Comparison of ENCODE assay signal across 25 mouse cellular contexts in genomic region chr17:56888050-56888449, GRCm38 (mm10). TPM values are rescaled to one million over a fixed set of nuclear protein-coding genes. Genes with fewer than 3 reads are reported as not detected.
DNase-seq lines count a peak whose midpoint lies in the region; ATAC-seq and TF ChIP-seq lines count a peak whose summit lies in the region.
"Had no signal": no experiment of that assay in that cellular context is flagged by ENCODE, and none has a peak within 500 bp of the region (broad histone marks: within the 10 kb centered on the region; RNA-seq: fewer than 3 reads in every experiment).

No protein-coding gene starts in this region.

- no peaks in the 10 kb centered on the region for H3K27me3 ChIP-seq in heart, postnatal 0 days (ENCODE audit: control insufficient read depth, insufficient read depth, low read length)
- H3K27me3 ChIP-seq in liver, postnatal 0 days (ENCODE audit: insufficient read depth, low read length) = no peaks in the 10 kb centered on the region
- H3K27me3 ChIP-seq in forebrain, embryonic 10.5 days (ENCODE audit: poor library complexity, severe bottlenecking) = no peaks in the 10 kb centered on the region
- H3K27me3 ChIP-seq: midbrain, embryonic 12.5 days had no signal

- no peak overlapping the region for H3K27ac ChIP-seq in heart, postnatal 0 days (ENCODE audit: low read depth)
- no peak overlapping the region for H3K27ac ChIP-seq in liver, postnatal 0 days (ENCODE audit: low read depth)
- no peak overlapping the region for H3K27ac ChIP-seq in forebrain, embryonic 10.5 days
- H3K27ac ChIP-seq: heart, embryonic 10.5 days; limb, embryonic 10.5 days; macrophage; midbrain, embryonic 12.5 days had no signal

- no peaks in the 10 kb centered on the region; the same call in 1 of the 2 replicates for H3K9me3 ChIP-seq in heart, postnatal 0 days (replicated peaks; ENCODE audit: control insufficient read depth, low read length)
- no peaks in the 10 kb centered on the region for H3K9me3 ChIP-seq in liver, postnatal 0 days (ENCODE audit: low read length)
- H3K9me3 ChIP-seq in forebrain, embryonic 10.5 days = peaks cover 10% of the 10 kb centered on the region
- H3K9me3 ChIP-seq: limb, embryonic 10.5 days had no signal

- H3K9ac ChIP-seq in heart, postnatal 0 days (replicated peaks; ENCODE audit: low read depth, low read length) = no peak overlapping the region
- H3K9ac ChIP-seq in liver, postnatal 0 days (replicated peaks) = no peak overlapping the region
- H3K9ac ChIP-seq: midbrain, embryonic 12.5 days had no signal

- peaks cover 6% of the 10 kb centered on the region for H3K4me1 ChIP-seq in heart, postnatal 0 days (ENCODE audit: control insufficient read depth, insufficient read depth)
- peaks cover 15% of the 10 kb centered on the region for H3K4me1 ChIP-seq in liver, postnatal 0 days (ENCODE audit: insufficient read depth)
- no peaks in the 10 kb centered on the region; the same call in 1 of the 2 replicates for H3K4me1 ChIP-seq in forebrain, embryonic 10.5 days
- H3K4me1 ChIP-seq: limb, embryonic 10.5 days; midbrain, embryonic 12.5 days had no signal

- DNase-seq in heart, postnatal 0 days (ENCODE audit: low spot score) = no peak
- no peak for DNase-seq in heart, postnatal 36 days
- DNase-seq in liver, postnatal 0 days = no peak
- DNase-seq in liver = no peak
- peak; percentile 78 for DNase-seq in ES-CJ7 (ENCODE audit: low read depth, low spot score)
- DNase-seq in induced T-regulatory cell, adult 2 months (ENCODE audit: low read depth) = peak; percentile 32
- DNase-seq in forebrain, embryonic 10.5 days (ENCODE audit: extremely low spot score, low spot score) = no peak
- DNase-seq: adrenal gland, adult 8-10 months; cerebellum, adult 18-20 months; cerebellum, postnatal 36 days; gastrocnemius, postnatal 25 days; kidney, adult 9 months; thymus, postnatal 4 days had no signal

- no peak for TF ChIP-seq EP300 in heart, postnatal 0 days (IDR thresholded peaks at IDR 0.05; ENCODE audit: low read depth)
- TF ChIP-seq EP300 in liver, postnatal 0 days (IDR thresholded peaks at IDR 0.05; ENCODE audit: low read depth) = no peak

- intact Hi-C loops in heart, postnatal 36 days (cut with DNase I) = no loop called here

- TF ChIP-seq CTCF in heart, postnatal 0 days (IDR thresholded peaks at IDR 0.05; ENCODE audit: low read depth) = peak; percentile 11; the same call in 1 of the 2 replicates
- TF ChIP-seq CTCF in liver, postnatal 0 days (IDR thresholded peaks at IDR 0.05; ENCODE audit: low read depth) = peak; percentile 40

- peaks cover 11% of the 10 kb centered on the region for H3K36me3 ChIP-seq in heart, postnatal 0 days (replicated peaks; ENCODE audit: control insufficient read depth, insufficient read depth, low read length)
- peaks cover 11% of the 10 kb centered on the region for H3K36me3 ChIP-seq in liver, postnatal 0 days (replicated peaks; ENCODE audit: insufficient read depth, low read length)
- H3K36me3 ChIP-seq in forebrain, embryonic 10.5 days (replicated peaks) = peaks cover 54% of the 10 kb centered on the region

- no peak for ATAC-seq in heart, postnatal 0 days (ENCODE audit: insufficient read depth, low read depth)
- no peak for ATAC-seq in liver, postnatal 0 days
- ATAC-seq: hindbrain, embryonic 16.5 days had no signal

- no peak overlapping the region for H3K4me3 ChIP-seq in heart, postnatal 0 days (ENCODE audit: low read depth, low read length)
- no peak overlapping the region for H3K4me3 ChIP-seq in liver, postnatal 0 days (ENCODE audit: low read depth, low read length)
- no peak overlapping the region for H3K4me3 ChIP-seq in forebrain, embryonic 10.5 days
- H3K4me3 ChIP-seq: heart, embryonic 10.5 days; limb, embryonic 10.5 days; midbrain, embryonic 12.5 days had no signal

- no peak overlapping the region for H3K4me2 ChIP-seq in heart, postnatal 0 days (ENCODE audit: low read depth, low read length)
- no peak overlapping the region for H3K4me2 ChIP-seq in liver, postnatal 0 days (ENCODE audit: low read depth, low read length)
- H3K4me2 ChIP-seq: midbrain, embryonic 12.5 days had no signal

- whole genome bisulfite sequencing in heart, postnatal 0 days = 85% methylated on average over 2 of the region's 3 CpGs
- WGBS in liver, postnatal 0 days (ENCODE audit: insufficient replicate concordance) = 72% methylated on average over 2 of the region's 3 CpGs
- 93% methylated on average over 2 of the region's 3 CpGs for WGBS in forebrain, embryonic 10.5 days

RNA-seq across cellular contexts. Expression of gene 1700061G19Rik, which starts 12.8 kb away (rescaled TPM):
- not detected in 2 replicates for total RNA-seq in heart, postnatal 0 days (2014; rRNA removed; ENCODE audit: low replicate concordance)
- polyA plus RNA-seq in heart, postnatal 0 days (2015; fragmentation: Nextera tagmentation; extraction: Ambion mirVana) = 0.36 TPM in 2 replicates
- not detected for total RNA-seq in heart, postnatal 36 days (2021)
- 0.04 TPM in 1 of 2 replicates, not detected in the other for polyA plus RNA-seq in liver, postnatal 0 days (2015; fragmentation: Nextera tagmentation; extraction: Ambion mirVana)
- 0.26 and 0.46 TPM in 2 replicates for polyA plus RNA-seq in forebrain, embryonic 10.5 days (2016; fragmentation: Nextera tagmentation; extraction: Ambion mirVana)
- total RNA-seq: gastrocnemius, postnatal 25 days; heart, postnatal 25 days had no signal
- polyA plus RNA-seq: macrophage had no signal

RNA-seq across cellular contexts. Expression of gene Acsbg2, which starts 13.8 kb away (rescaled TPM):
- total RNA-seq in heart, postnatal 0 days (2014; rRNA removed; ENCODE audit: low replicate concordance) = not detected in 2 replicates
- polyA plus RNA-seq in heart, postnatal 0 days (2015; fragmentation: Nextera tagmentation; extraction: Ambion mirVana) = 0.04 TPM in 1 of 2 replicates, not detected in the other
- not detected for total RNA-seq in heart, postnatal 36 days (2021)
- polyA plus RNA-seq in liver, postnatal 0 days (2015; fragmentation: Nextera tagmentation; extraction: Ambion mirVana) = not detected in 2 replicates
- polyA plus RNA-seq in forebrain, embryonic 10.5 days (2016; fragmentation: Nextera tagmentation; extraction: Ambion mirVana) = not detected in 2 replicates
- total RNA-seq: gastrocnemius, postnatal 25 days; heart, postnatal 25 days had no signal
- polyA plus RNA-seq: C2C12; embryonic facial prominence, embryonic 14.5 days; forebrain, embryonic 11.5 days; heart, embryonic 10.5 days; hindbrain, embryonic 16.5 days; large intestine, adult 2 months; limb, embryonic 10.5 days; liver, embryonic 16.5 days; macrophage; midbrain, embryonic 12.5 days; neural tube, embryonic 14.5 days had no signal

RNA-seq across cellular contexts. Expression of gene Mllt1, which starts 47.2 kb away (rescaled TPM):
- 29.8 and 48.5 TPM in 2 replicates for total RNA-seq in heart, postnatal 0 days (2014; rRNA removed; ENCODE audit: low replicate concordance)
- 14.4 and 15.3 TPM in 2 replicates for polyA plus RNA-seq in heart, postnatal 0 days (2015; fragmentation: Nextera tagmentation; extraction: Ambion mirVana)
- 10 to 100 TPM; 23.9 to 25.9 TPM for total RNA-seq in heart, postnatal 36 days (2021)
- 4.6 and 4.8 TPM in 2 replicates for polyA plus RNA-seq in liver, postnatal 0 days (2015; fragmentation: Nextera tagmentation; extraction: Ambion mirVana)
- 72.7 and 74.6 TPM in 2 replicates for polyA plus RNA-seq in forebrain, embryonic 10.5 days (2016; fragmentation: Nextera tagmentation; extraction: Ambion mirVana)

RNA-seq across cellular contexts. Expression of gene Rfx2, which starts 57.2 kb away (rescaled TPM):
- total RNA-seq in heart, postnatal 0 days (2014; rRNA removed; ENCODE audit: low replicate concordance) = 7.0 and 17.9 TPM in 2 replicates
- 2.6 and 3.5 TPM in 2 replicates for polyA plus RNA-seq in heart, postnatal 0 days (2015; fragmentation: Nextera tagmentation; extraction: Ambion mirVana)
- total RNA-seq in heart, postnatal 36 days (2021) = 1 to 10 TPM; 2.9 to 5.5 TPM
- 3.1 and 3.6 TPM in 2 replicates for polyA plus RNA-seq in liver, postnatal 0 days (2015; fragmentation: Nextera tagmentation; extraction: Ambion mirVana)
- polyA plus RNA-seq in forebrain, embryonic 10.5 days (2016; fragmentation: Nextera tagmentation; extraction: Ambion mirVana) = 7.8 and 9.6 TPM in 2 replicates

Comparison
In these comparisons a context has a peak if more than half of its experiments do, and no peak if none do; other contexts are left out.
1. DNase-seq: peak in ES-CJ7 (single experiment) and induced T-regulatory cell, adult 2 months (single experiment); none in heart, postnatal 0 days (single experiment), heart, postnatal 36 days (0 of 2), liver, postnatal 0 days (single experiment), liver (single experiment) and forebrain, embryonic 10.5 days (single experiment).